Mouse (Mus musculus): ENCODE data around the gene Xcl1.

Gene Xcl1

GRCm38 (mm10) chr1:164905047-164905446, 30.3 kb downstream of the Xcl1 start:
- DNase-seq (ENCODE audit: low spot score) = no peak

- no peak for DNase-seq (ENCODE audit: low spot score)
Measured at GRCm38 (mm10) chr1:164900696-164901095, 34.6 kb downstream of the Xcl1 start.

DNA sequence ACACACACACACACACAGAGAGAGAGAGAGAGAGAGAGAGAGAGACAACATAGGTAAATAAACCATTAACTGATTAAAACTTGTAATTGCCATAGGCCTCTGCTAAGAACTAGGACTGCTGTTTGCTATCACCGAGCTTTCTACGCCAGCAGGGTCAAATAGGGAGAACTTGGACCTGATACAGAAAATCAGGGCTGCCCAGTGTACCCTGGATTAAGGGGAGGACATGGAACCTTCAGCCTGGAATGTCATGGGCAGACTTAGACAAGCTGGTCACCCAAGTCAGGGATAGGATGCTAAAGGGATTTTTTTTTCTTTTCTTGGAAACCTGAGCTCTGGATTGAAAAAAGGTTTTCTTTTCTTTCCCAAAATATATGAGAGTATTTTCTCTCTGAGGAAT, 35.1 kb downstream of the Xcl1 start:
- DNase-seq (ENCODE audit: low spot score) = no peak

- no peak for DNase-seq (ENCODE audit: low spot score)
Measured at GRCm38 (mm10) chr1:164899506-164899905, 35.8 kb downstream of the Xcl1 start.

- DNase-seq (ENCODE audit: low spot score) = peak; percentile 71
Measured at GRCm38 (mm10) chr1:164898846-164899351, 36.4 kb downstream of the Xcl1 start.

DNA sequence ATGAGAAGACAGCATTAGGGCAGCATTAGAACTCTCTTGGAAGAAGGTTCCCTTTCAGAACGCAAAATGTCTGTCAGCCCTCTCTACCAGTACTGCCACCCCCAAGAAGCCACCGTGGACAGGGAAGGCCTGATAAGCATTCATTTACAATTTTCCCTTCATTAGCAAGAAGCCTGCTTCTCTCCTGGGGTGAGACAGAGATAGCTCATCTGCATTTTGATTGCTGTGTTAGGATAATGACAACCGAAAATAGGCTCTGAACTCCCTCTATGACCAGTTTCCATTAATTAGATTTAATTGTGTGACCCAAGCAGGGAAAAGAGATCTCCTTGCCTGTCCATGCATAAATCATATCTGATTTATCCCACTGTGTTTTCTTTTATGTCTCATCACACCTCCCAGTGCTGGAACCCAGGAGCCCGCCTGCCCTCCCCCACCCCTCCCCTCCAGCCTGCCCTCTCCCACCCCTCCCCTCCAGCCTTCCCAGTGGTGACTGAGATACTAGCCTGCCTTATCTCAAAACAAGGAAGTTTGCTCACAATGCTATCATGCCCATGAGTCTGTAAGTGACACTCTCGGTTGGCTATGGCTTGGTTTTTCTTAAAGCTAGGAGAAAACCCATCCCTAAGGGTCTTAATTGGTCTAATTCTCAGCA, 38.0 kb downstream of the Xcl1 start:
- no peak for DNase-seq (ENCODE audit: low spot score)

DNA sequence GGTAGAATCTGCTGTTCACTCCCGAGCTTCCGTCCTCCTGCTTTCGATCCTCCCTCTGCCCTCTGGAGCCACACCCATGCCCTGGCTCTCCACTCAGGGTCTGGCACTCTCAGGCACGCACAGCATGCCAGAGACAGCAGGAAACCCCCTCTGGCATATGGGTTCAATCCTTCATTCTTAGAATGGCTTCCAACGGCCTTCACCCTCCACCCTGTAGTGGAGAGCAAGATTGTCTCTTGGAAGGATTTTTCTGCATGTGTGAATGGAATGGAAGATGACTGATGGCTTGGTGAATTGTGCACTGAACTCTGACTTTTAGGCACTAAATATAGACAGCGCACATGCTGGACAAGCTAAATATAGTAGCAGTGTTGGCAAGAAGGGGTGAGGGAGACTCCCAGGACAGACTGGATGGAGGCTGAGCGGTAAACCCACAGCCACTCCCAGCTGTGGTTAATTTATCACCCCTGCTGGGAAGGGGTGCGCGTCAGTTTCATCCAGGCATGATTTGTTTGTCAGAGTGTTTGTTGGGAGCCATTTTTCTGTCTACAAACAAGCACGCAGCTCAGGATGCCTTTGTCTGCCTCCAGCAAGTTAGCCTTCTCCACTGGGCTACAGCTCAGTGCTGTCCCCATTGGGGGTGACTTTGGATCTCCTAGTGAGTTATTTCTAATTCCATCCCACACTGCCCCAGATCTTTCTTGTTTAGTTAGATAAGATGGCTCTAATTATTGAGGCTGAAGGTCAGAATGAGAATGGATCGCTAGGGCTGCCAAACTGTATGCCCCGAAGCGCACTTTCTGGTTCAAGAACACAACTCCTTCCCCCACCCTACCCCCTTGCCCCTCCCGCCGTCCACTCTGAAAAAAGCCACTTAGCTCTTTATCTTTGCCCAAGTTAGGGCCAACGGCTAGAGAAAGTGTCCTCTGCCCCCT, 38.8 kb downstream of the Xcl1 start:
- no peak for DNase-seq (ENCODE audit: low spot score)

GRCm38 (mm10) chr1:164895806-164896205, 39.5 kb downstream of the Xcl1 start:
- DNase-seq (ENCODE audit: low spot score) = no peak

- DNase-seq (ENCODE audit: low spot score) = no peak
Measured at GRCm38 (mm10) chr1:164890366-164890765, 45.0 kb downstream of the Xcl1 start.

GRCm38 (mm10) chr1:164888563-164888962, 46.8 kb downstream of the Xcl1 start:
- DNase-seq (ENCODE audit: low spot score) = no peak

GRCm38 (mm10) chr1:164887775-164888174, 47.6 kb downstream of the Xcl1 start:
- no peak for DNase-seq (ENCODE audit: low spot score)

- no peak for DNase-seq (ENCODE audit: low spot score)
Measured at GRCm38 (mm10) chr1:164881891-164882290, 53.4 kb downstream of the Xcl1 start.

All from layer of hippocampus, adult 9-10 months (tissue).